Mouse (Mus musculus) forebrain, embryonic 11.5 days (tissue): ENCODE measurements around the gene Olfr568. TPM values are rescaled to one million over a fixed set of nuclear protein-coding genes. Genes with fewer than 3 reads are reported as not detected.

Experiments used
- ATAC-seq: fragments of 200-750 bp; cut with Nextera tagmentation; replicated peaks from 2 replicates; pipeline ENCODE4 v1.8.0; 2017; ENCODE audit warnings: moderate TSS enrichment; ENCODE audit not compliant: low FRiP score
- DNase-seq: peaks from one replicate; pipeline ENCODE4 v3.0.0-alpha.2; 2017; ENCODE audit warnings: low spot score
- H3K27ac ChIP-seq: fragments of 300-500 bp; sonication (generic); 2 replicates; pipeline ENCODE4 v1.5.1; 2014; ENCODE audit warnings: low read depth, low read length
- H3K27me3 ChIP-seq: fragments of 300-500 bp; sonication (generic); 2 replicates; pipeline ENCODE4 v1.6.1; 2014; ENCODE audit warnings: mild to moderate bottlenecking, low read length, mixed read lengths; ENCODE audit not compliant: control insufficient read depth, insufficient read depth
- H3K36me3 ChIP-seq: fragments of 300-500 bp; sonication (generic); 2 replicates; pipeline ENCODE4 v1.6.1; 2014; ENCODE audit warnings: mild to moderate bottlenecking, low read length, moderate library complexity, mixed read lengths; ENCODE audit not compliant: control insufficient read depth, insufficient read depth
- H3K4me1 ChIP-seq: fragments of 300-500 bp; sonication (generic); replicated peaks from 2 replicates; pipeline ENCODE4 v1.6.1; 2014; ENCODE audit warnings: low read length, mixed read lengths; ENCODE audit not compliant: control insufficient read depth, insufficient read depth
- H3K4me2 ChIP-seq: fragments of 300-500 bp; sonication (generic); 2 replicates; pipeline ENCODE4 v1.6.1; 2014; ENCODE audit warnings: low read depth, mild to moderate bottlenecking, low read length, moderate library complexity, mixed read lengths; ENCODE audit not compliant: severe bottlenecking
- H3K4me3 ChIP-seq: fragments of 300-500 bp; sonication (generic); 2 replicates; pipeline ENCODE4 v1.5.1; 2014; ENCODE audit warnings: low read depth, low read length
- H3K9ac ChIP-seq: fragments of 300-500 bp; sonication (generic); 2 replicates; pipeline ENCODE4 v1.6.1; 2014; ENCODE audit warnings: low read length
- H3K9me3 ChIP-seq: fragments of 300-500 bp; sonication (generic); 2 replicates; pipeline ENCODE4 v1.6.1; 2016; ENCODE audit warnings: low read length, mixed read lengths; ENCODE audit not compliant: control insufficient read depth
- WGBS: fragments of 180-500 bp; shearing (Covaris S2); extraction: QIAGEN DNeasy Blood & Tissue Kit; methylation state at CpG from one replicate; pipeline ENCODE4 v1.1.7; 2014; 5-methylcytosine and 5-hydroxymethylcytosine counted together
- polyA plus RNA-seq: library from polyadenylated mRNA; unstranded; fragments of >200 nt; fragmentation: Nextera tagmentation; extraction: Ambion mirVana; gene quantifications from 2 replicates; pipeline ENCODE4 v1.2.1, GENCODE M21; 2014

The Olfr568 gene
- not detected in 2 replicates for polyA plus RNA-seq

DNA sequence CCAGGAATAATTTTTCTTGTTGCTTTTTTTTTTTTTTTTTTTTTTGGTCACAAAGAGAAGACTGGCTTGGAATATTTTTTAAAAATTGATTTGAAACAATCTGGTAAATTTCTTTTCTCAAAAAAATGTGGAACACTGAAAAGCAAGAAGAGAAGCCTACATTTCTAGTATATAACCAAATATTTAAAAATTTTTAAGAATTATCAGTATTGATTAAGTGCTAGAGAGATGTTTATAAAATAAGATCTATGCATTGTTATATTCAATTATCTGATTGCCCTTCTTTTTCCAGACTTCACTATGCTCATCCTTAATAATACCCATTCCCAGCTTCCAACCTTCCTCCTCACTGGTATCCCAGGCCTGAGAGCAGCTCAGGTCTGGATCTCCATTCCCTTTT is at the start of gene Olfr568:
Gene Olfr568 (plus strand): TSS at position 301 of the 400 bp plus-strand sequence.
- no peaks in the 10 kb centered on the region for H3K27me3 ChIP-seq
- DNase-seq (no peak), ATAC-seq (no peak)
- no peak within 1 kb of the TSS for H3K4me2 ChIP-seq
- H3K9ac ChIP-seq: no peak within 1 kb of the TSS
- H3K4me3 ChIP-seq: no peak within 1 kb of the TSS
- H3K36me3 ChIP-seq: no peaks in the 10 kb centered on the region
- no peaks in the 10 kb centered on the region for H3K9me3 ChIP-seq
- no peaks in the 10 kb centered on the region for H3K4me1 ChIP-seq
- no peak within 1 kb of the TSS for H3K27ac ChIP-seq

DNA sequence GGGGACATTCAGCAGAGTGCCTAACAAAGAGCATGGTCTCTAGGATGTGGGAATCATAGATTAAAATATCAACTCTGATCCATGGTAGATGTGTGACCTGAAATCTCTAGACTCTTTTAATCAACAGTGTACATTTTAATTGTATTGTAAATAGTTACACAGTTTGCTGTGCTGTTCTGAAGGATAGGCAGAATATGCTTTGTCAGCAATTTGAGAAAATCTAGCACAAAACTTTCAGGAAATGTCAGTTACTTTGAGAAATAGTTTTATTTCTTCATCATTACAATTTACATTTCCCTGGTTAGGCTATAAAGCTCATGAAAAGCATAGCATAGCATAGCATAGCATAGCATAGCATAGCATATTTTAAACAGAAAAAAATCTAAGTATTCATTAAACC is 21.1 kb upstream of the Olfr568 start:
- Histone ChIP-seq H3K9ac (no peak overlapping the region), H3K9me3 (no peaks in the 10 kb centered on the region), H3K4me1 (no peaks in the 10 kb centered on the region), H3K36me3 (no peaks in the 10 kb centered on the region), H3K4me2 (no peak overlapping the region), H3K27me3 (no peaks in the 10 kb centered on the region), H3K27ac (no peak overlapping the region), H3K4me3 (no peak overlapping the region)
- ATAC-seq (no peak), DNase-seq (no peak)

- DNase-seq (no peak), ATAC-seq (no peak)
- no peak within 1 kb of the TSS for H3K9ac ChIP-seq
- H3K4me3 ChIP-seq: no peak within 1 kb of the TSS
- no peaks in the 10 kb centered on the region for H3K27me3 ChIP-seq
- H3K4me2 ChIP-seq: no peak within 1 kb of the TSS
- no peaks in the 10 kb centered on the region for H3K36me3 ChIP-seq
- no peak within 1 kb of the TSS for H3K27ac ChIP-seq
- 78% methylated on average over 1 of the region's 1 CpGs for WGBS
- H3K4me1 ChIP-seq: no peaks in the 10 kb centered on the region
- no peaks in the 10 kb centered on the region for H3K9me3 ChIP-seq
These were observed 18.3 kb upstream of the Olfr568 start, which contains the start of gene Olfr566 for GRCm38 (mm10) chr7:102858665-102859064. TSS of gene Olfr566 (minus strand) at chr7:102858765.

GRCm38 (mm10) chr7:102890782-102891181 is 13.9 kb downstream of the Olfr568 start, which contains the start of gene Olfr569:
TSS of gene Olfr569 (minus strand) at chr7:102890882.
- H3K9me3 ChIP-seq: no peaks in the 10 kb centered on the region
- no peak within 1 kb of the TSS for H3K4me2 ChIP-seq
- H3K27ac ChIP-seq: no peak within 1 kb of the TSS
- H3K9ac ChIP-seq: no peak within 1 kb of the TSS
- H3K27me3 ChIP-seq: no peaks in the 10 kb centered on the region
- no peak within 1 kb of the TSS for H3K4me3 ChIP-seq
- H3K4me1 ChIP-seq: no peaks in the 10 kb centered on the region
- ATAC-seq (no peak), DNase-seq (no peak)
- no peaks in the 10 kb centered on the region for H3K36me3 ChIP-seq
- WGBS: 69% methylated on average over 3 of the region's 3 CpGs

GRCm38 (mm10) chr7:102915261-102915660 is 38.3 kb downstream of the Olfr568 start:
- Histone ChIP-seq H3K4me1 (no peaks in the 10 kb centered on the region), H3K9ac (no peak overlapping the region), H3K4me2 (no peak overlapping the region), H3K9me3 (no peaks in the 10 kb centered on the region), H3K4me3 (no peak overlapping the region), H3K36me3 (no peaks in the 10 kb centered on the region), H3K27ac (no peak overlapping the region), H3K27me3 (no peaks in the 10 kb centered on the region)
- WGBS: 56% methylated on average over 1 of the region's 1 CpGs
- no peak for ATAC-seq
- DNase-seq: no peak

DNA sequence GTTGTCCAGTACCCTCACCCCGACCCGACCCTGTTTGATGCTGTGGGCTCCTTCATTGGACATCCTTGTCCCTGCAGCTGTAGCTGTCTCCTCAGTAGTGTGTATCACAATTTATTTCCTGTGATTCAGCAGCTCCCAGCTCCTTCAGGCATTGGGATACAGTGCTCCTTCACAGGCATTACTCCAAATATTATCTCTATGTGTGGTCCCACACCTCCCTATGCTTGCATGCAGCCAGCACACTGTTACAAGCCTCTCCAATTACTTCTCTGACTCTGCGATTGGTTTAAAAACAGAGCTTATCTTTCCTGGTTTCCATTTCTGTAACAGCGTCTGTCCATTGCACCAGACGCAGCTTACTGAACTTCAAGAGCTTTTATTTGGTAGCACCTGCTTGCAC is 39.5 kb downstream of the Olfr568 start:
- H3K4me3 ChIP-seq: no peak overlapping the region
- H3K9ac ChIP-seq: no peak overlapping the region
- WGBS: 83% methylated on average over 5 of the region's 5 CpGs
- no peaks in the 10 kb centered on the region for H3K4me1 ChIP-seq
- DNase-seq: no peak
- H3K4me2 ChIP-seq: no peak overlapping the region
- H3K27ac ChIP-seq: no peak overlapping the region
- H3K27me3 ChIP-seq: no peaks in the 10 kb centered on the region
- H3K9me3 ChIP-seq: no peaks in the 10 kb centered on the region
- no peaks in the 10 kb centered on the region for H3K36me3 ChIP-seq
- no peak for ATAC-seq

GRCm38 (mm10) chr7:102917032-102917875 is 40.3 kb downstream of the Olfr568 start, which contains the start of gene Olfr571:
TSS of gene Olfr571 (minus strand) at chr7:102917536.
- Histone ChIP-seq H3K9ac (no peak within 1 kb of the TSS), H3K4me1 (no peaks in the 10 kb centered on the region)
- 72% methylated on average over 4 of the region's 4 CpGs for WGBS

DNA sequence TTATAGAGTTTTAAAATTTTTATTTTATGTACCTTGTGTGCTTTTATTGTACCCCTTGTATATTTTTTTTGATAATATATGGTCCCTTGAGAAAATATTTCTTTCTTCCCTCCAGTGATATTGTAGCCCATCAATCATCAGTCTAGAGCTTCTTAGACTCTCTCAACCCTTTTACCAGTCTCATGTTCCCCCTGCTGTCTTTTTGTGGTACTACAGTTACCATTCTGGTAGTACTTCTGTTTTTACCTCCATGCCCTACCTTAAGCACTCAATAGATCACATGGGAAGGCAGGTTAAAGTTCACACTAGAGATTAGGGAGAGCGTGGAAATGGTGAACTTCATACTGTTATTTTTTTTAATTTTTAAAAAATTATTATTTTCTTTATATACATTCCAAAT is 42.7 kb downstream of the Olfr568 start:
- no peaks in the 10 kb centered on the region for H3K4me1 ChIP-seq
- no peak overlapping the region for H3K4me2 ChIP-seq
- peak; percentile 88 for ATAC-seq
- H3K4me3 ChIP-seq: no peak overlapping the region
- H3K36me3 ChIP-seq: no peaks in the 10 kb centered on the region
- 9% methylated on average over 1 of the region's 1 CpGs for WGBS
- no peak for DNase-seq
- no peak overlapping the region for H3K27ac ChIP-seq
- H3K9ac ChIP-seq: no peak overlapping the region
- no peaks in the 10 kb centered on the region for H3K9me3 ChIP-seq
- H3K27me3 ChIP-seq: no peaks in the 10 kb centered on the region

More at GRCm38 (mm10) chr7:102917032-102917875, 40.3 kb downstream of the Olfr568 start, which contains the start of gene Olfr571:
- Histone ChIP-seq H3K4me3 (no peak within 1 kb of the TSS), H3K27me3 (no peaks in the 10 kb centered on the region), H3K4me2 (no peak within 1 kb of the TSS), H3K9me3 (no peaks in the 10 kb centered on the region), H3K36me3 (no peaks in the 10 kb centered on the region), H3K27ac (no peak within 1 kb of the TSS)
- ATAC-seq (no peak), DNase-seq (no peak)

DNA sequence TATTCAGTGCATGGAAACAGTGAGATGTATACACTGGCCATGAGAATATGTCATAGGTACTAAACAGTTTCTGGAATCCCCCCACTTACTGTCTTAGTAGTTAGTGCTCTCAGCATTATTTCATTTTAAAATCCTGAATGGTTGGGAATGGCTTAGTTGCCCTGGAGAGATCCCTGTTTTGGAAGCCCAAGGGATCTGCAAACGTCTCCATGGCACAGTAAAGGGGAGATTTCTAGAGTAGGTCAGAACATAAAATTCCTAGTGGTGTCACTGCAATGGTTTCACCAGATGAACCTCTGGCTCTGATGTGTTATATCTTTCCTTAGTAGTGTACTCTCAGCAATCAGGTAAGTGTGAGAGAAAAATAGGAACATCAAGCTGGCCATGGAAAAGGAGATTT is 47.2 kb downstream of the Olfr568 start, which contains the start of gene Olfr572:
Gene Olfr572 (plus strand): TSS at position 301 of the 400 bp plus-strand sequence.
- Histone ChIP-seq H3K4me2 (no peak within 1 kb of the TSS), H3K9ac (no peak within 1 kb of the TSS), H3K4me3 (no peak within 1 kb of the TSS), H3K4me1 (no peaks in the 10 kb centered on the region), H3K9me3 (no peaks in the 10 kb centered on the region), H3K36me3 (no peaks in the 10 kb centered on the region), H3K27me3 (no peaks in the 10 kb centered on the region), H3K27ac (no peak within 1 kb of the TSS)
- ATAC-seq (no peak), DNase-seq (no peak)
- 69% methylated on average over 1 of the region's 1 CpGs for WGBS
